Mouse (Mus musculus) kidney, postnatal 10 days (tissue): ENCODE results near the gene Tuba1a.
A peak's percentile ranks its signal among the peaks of the same experiment; 100 is the strongest.
"Not testable (repeated sequence)": the region's sequence is repeated elsewhere in the genome, so short reads cannot be mapped to it uniquely, and the experiment has no call there.

Experiments
- DNase-seq: peaks from one replicate; pipeline ENCODE4 v3.0.0; 2021; ENCODE audit warnings: mixed read lengths

The Tuba1a gene

GRCm38 (mm10) chr15:98985240-98985981 lies 31.9 kb upstream of the Tuba1a start:
- DNase-seq: peak; percentile 88

- no peak for DNase-seq
These were observed 31.2 kb upstream of the Tuba1a start for GRCm38 (mm10) chr15:98984681-98985080.

- DNase-seq: no peak
These were observed 30.1 kb upstream of the Tuba1a start for GRCm38 (mm10) chr15:98983431-98984081.

GRCm38 (mm10) chr15:98982100-98982499 lies 28.6 kb upstream of the Tuba1a start:
- DNase-seq: no peak

- no peak for DNase-seq
These were observed 26.6 kb upstream of the Tuba1a start for GRCm38 (mm10) chr15:98980012-98980614.

GRCm38 (mm10) chr15:98978409-98979172 lies 25.1 kb upstream of the Tuba1a start:
- DNase-seq: no peak

- DNase-seq: peak; percentile 91
These were observed 24.4 kb upstream of the Tuba1a start for GRCm38 (mm10) chr15:98977759-98978408.

GRCm38 (mm10) chr15:98976763-98977758 lies 23.6 kb upstream of the Tuba1a start:
- DNase-seq: peak; percentile 52

GRCm38 (mm10) chr15:98973015-98973614 lies 19.6 kb upstream of the Tuba1a start:
- no peak for DNase-seq

GRCm38 (mm10) chr15:98971576-98972320 lies 18.2 kb upstream of the Tuba1a start:
- not testable (repeated sequence) for DNase-seq

GRCm38 (mm10) chr15:98971111-98971510 lies 17.6 kb upstream of the Tuba1a start:
- DNase-seq: no peak

GRCm38 (mm10) chr15:98969372-98970101 lies 16.0 kb upstream of the Tuba1a start:
- no peak for DNase-seq

GRCm38 (mm10) chr15:98968701-98969371 lies 15.3 kb upstream of the Tuba1a start:
- DNase-seq: peak; percentile 59

GRCm38 (mm10) chr15:98959531-98959930 lies 6.0 kb upstream of the Tuba1a start:
- no peak for DNase-seq

- DNase-seq: no peak
These were observed 5.5 kb upstream of the Tuba1a start for GRCm38 (mm10) chr15:98958901-98959420.

GRCm38 (mm10) chr15:98957475-98957874 lies 4.0 kb upstream of the Tuba1a start:
- no peak for DNase-seq

GRCm38 (mm10) chr15:98956000-98956399 lies 2.5 kb upstream of the Tuba1a start:
- DNase-seq: no peak

- no peak for DNase-seq
These were observed 1.8 kb upstream of the Tuba1a start for GRCm38 (mm10) chr15:98955324-98955723.
